21 mouse cellular contexts compared by ENCODE assay signal in genomic region chr3:77197828-77198227, GRCm38 (mm10).
DNase-seq lines count a peak whose midpoint lies in the region; ATAC-seq and TF ChIP-seq lines count a peak whose summit lies in the region.
"Had no signal": no experiment of that assay in that cellular context is flagged by ENCODE, and none has a peak within 500 bp of the region (broad histone marks: within the 10 kb centered on the region; RNA-seq: fewer than 3 reads in every experiment).

No protein-coding gene starts in this region.

- no peaks in the 10 kb centered on the region for H3K9me3 ChIP-seq in kidney, embryonic 14.5 days (ENCODE audit: control insufficient read depth, low read length)
- no peaks in the 10 kb centered on the region for H3K9me3 ChIP-seq in lung, embryonic 14.5 days (ENCODE audit: low read depth, low read length)
- no peaks in the 10 kb centered on the region for H3K9me3 ChIP-seq in lung, embryonic 16.5 days (ENCODE audit: control insufficient read depth, low read length)
- H3K9me3 ChIP-seq in stomach, embryonic 14.5 days (ENCODE audit: control insufficient read depth, low read depth, low read length), result no peaks in the 10 kb centered on the region
- H3K9me3 ChIP-seq in stomach, postnatal 0 days (ENCODE audit: control insufficient read depth, low read length), result no peaks in the 10 kb centered on the region
- H3K9me3 ChIP-seq: embryonic facial prominence, embryonic 10.5 days; embryonic facial prominence, embryonic 12.5 days; forebrain, embryonic 13.5 days; G1E had no signal

- H3K4me2 ChIP-seq in kidney, embryonic 14.5 days (replicated peaks; ENCODE audit: low read depth, low read length), result no peak overlapping the region
- no peak overlapping the region for H3K4me2 ChIP-seq in lung, embryonic 14.5 days
- no peak overlapping the region for H3K4me2 ChIP-seq in lung, embryonic 16.5 days (ENCODE audit: low read depth, low read length)
- no peak overlapping the region for H3K4me2 ChIP-seq in stomach, embryonic 14.5 days (replicated peaks; ENCODE audit: low read depth, low read length)
- no peak overlapping the region for H3K4me2 ChIP-seq in stomach, postnatal 0 days (replicated peaks; ENCODE audit: low read depth)
- H3K4me2 ChIP-seq: embryonic facial prominence, embryonic 12.5 days; forebrain, embryonic 13.5 days had no signal

- no peaks in the 10 kb centered on the region for H3K4me1 ChIP-seq in kidney, embryonic 14.5 days (ENCODE audit: control insufficient read depth, insufficient read depth, low read length)
- no peaks in the 10 kb centered on the region for H3K4me1 ChIP-seq in lung, embryonic 14.5 days (ENCODE audit: insufficient read depth)
- H3K4me1 ChIP-seq in lung, embryonic 16.5 days (replicated peaks; ENCODE audit: control insufficient read depth, insufficient read depth, low read length), result no peaks in the 10 kb centered on the region
- H3K4me1 ChIP-seq in stomach, embryonic 14.5 days (ENCODE audit: control insufficient read depth, insufficient read depth, low read length), result no peaks in the 10 kb centered on the region
- no peaks in the 10 kb centered on the region for H3K4me1 ChIP-seq in stomach, postnatal 0 days (replicated peaks; ENCODE audit: control insufficient read depth, insufficient read depth)
- H3K4me1 ChIP-seq: embryonic facial prominence, embryonic 10.5 days; embryonic facial prominence, embryonic 12.5 days; forebrain, embryonic 13.5 days had no signal

- TF ChIP-seq EP300 in stomach, postnatal 0 days (optimal IDR thresholded peaks at IDR 0.05), result no peak

- ATAC-seq in kidney, embryonic 14.5 days (ENCODE audit: low FRiP score, low TSS enrichment), result peak; percentile 62; the same call in 1 of the 2 replicates
- peak; percentile 74; the same call in 1 of the 2 replicates for ATAC-seq in lung, embryonic 14.5 days (ENCODE audit: insufficient read depth)
- ATAC-seq in lung, embryonic 16.5 days (ENCODE audit: low read depth), result peak; percentile 43; the same call in 1 of the 2 replicates
- peak; percentile 69; the same call in 1 of the 2 replicates for ATAC-seq in stomach, embryonic 14.5 days (ENCODE audit: insufficient number of reproducible peaks, insufficient read depth, low FRiP score, low read depth)
- no peak for ATAC-seq in stomach, postnatal 0 days (ENCODE audit: low FRiP score, low TSS enrichment)
- ATAC-seq: activated CD4-positive, CD25-positive, alpha-beta regulatory T cell, adult 4 months; CD4-positive, CD25-positive, alpha-beta regulatory T cell, adult 4 months; Patski had no signal

- WGBS in kidney, embryonic 14.5 days, result 79% methylated on average over 1 of the region's 1 CpGs
- WGBS in lung, embryonic 14.5 days, result 41% methylated on average over 1 of the region's 1 CpGs
- 54% methylated on average over 1 of the region's 1 CpGs for WGBS in lung, embryonic 16.5 days
- 50% methylated on average over 1 of the region's 1 CpGs for whole genome bisulfite sequencing in stomach, embryonic 14.5 days
- 57% methylated on average over 1 of the region's 1 CpGs for WGBS in stomach, postnatal 0 days

- no peak for DNase-seq in kidney, adult 11 months
- DNase-seq in lung, embryonic 14.5 days, result no peak
- no peak for DNase-seq in lung, postnatal 25 days (ENCODE audit: low spot score)
- no peak for DNase-seq in lung, postnatal 14 days
- no peak for DNase-seq in stomach, postnatal 0 days (ENCODE audit: low spot score)
- DNase-seq: adrenal gland, adult 8-10 months; adrenal gland, postnatal 14 days; adrenal gland, postnatal 36 days; B cell, adult 2 months; cerebellum, adult 11-12 months had no signal

- H3K9ac ChIP-seq in kidney, embryonic 14.5 days (ENCODE audit: low read depth, low read length), result no peak overlapping the region
- H3K9ac ChIP-seq in lung, embryonic 14.5 days, result no peak overlapping the region
- no peak overlapping the region for H3K9ac ChIP-seq in lung, embryonic 16.5 days (ENCODE audit: low read length)
- H3K9ac ChIP-seq in stomach, embryonic 14.5 days (replicated peaks; ENCODE audit: low read depth, low read length), result no peak overlapping the region
- H3K9ac ChIP-seq in stomach, postnatal 0 days (ENCODE audit: low read length), result no peak overlapping the region
- H3K9ac ChIP-seq: embryonic facial prominence, embryonic 12.5 days; forebrain, embryonic 13.5 days had no signal

- H3K36me3 ChIP-seq in kidney, embryonic 14.5 days (ENCODE audit: control insufficient read depth, insufficient read depth, low read length), result no peaks in the 10 kb centered on the region
- H3K36me3 ChIP-seq in lung, embryonic 14.5 days (ENCODE audit: insufficient read depth), result no peaks in the 10 kb centered on the region
- H3K36me3 ChIP-seq in lung, embryonic 16.5 days (ENCODE audit: control insufficient read depth, insufficient read depth, low read length), result no peaks in the 10 kb centered on the region
- H3K36me3 ChIP-seq in stomach, embryonic 14.5 days (ENCODE audit: control insufficient read depth, insufficient read depth, low read length), result no peaks in the 10 kb centered on the region
- no peaks in the 10 kb centered on the region for H3K36me3 ChIP-seq in stomach, postnatal 0 days (ENCODE audit: control insufficient read depth, insufficient read depth, low read length)
- H3K36me3 ChIP-seq: embryonic facial prominence, embryonic 10.5 days; embryonic facial prominence, embryonic 12.5 days; G1E had no signal

- H3K27ac ChIP-seq in kidney, embryonic 14.5 days (ENCODE audit: low read depth, low read length), result no peak overlapping the region
- no peak overlapping the region for H3K27ac ChIP-seq in lung, embryonic 14.5 days (ENCODE audit: low read depth)
- no peak overlapping the region for H3K27ac ChIP-seq in lung, embryonic 16.5 days (ENCODE audit: low read length)
- H3K27ac ChIP-seq in stomach, embryonic 14.5 days (ENCODE audit: low read length), result no peak overlapping the region
- H3K27ac ChIP-seq in stomach, postnatal 0 days (replicated peaks), result no peak overlapping the region
- H3K27ac ChIP-seq: embryonic facial prominence, embryonic 10.5 days; embryonic facial prominence, embryonic 12.5 days; forebrain, embryonic 13.5 days had no signal

- no peak for TF ChIP-seq CTCF in lung, embryonic 14.5 days (IDR thresholded peaks at IDR 0.05; ENCODE audit: low read depth)
- no peak for TF ChIP-seq CTCF in stomach, postnatal 0 days (IDR thresholded peaks at IDR 0.05; ENCODE audit: low read depth)

- H3K4me3 ChIP-seq in kidney, embryonic 14.5 days (ENCODE audit: low read length), result no peak overlapping the region
- no peak overlapping the region for H3K4me3 ChIP-seq in lung, embryonic 14.5 days (ENCODE audit: low read depth, low read length)
- no peak overlapping the region for H3K4me3 ChIP-seq in lung, embryonic 16.5 days (ENCODE audit: low read length)
- H3K4me3 ChIP-seq in stomach, embryonic 14.5 days (ENCODE audit: low read depth, low read length), result no peak overlapping the region
- H3K4me3 ChIP-seq in stomach, postnatal 0 days (ENCODE audit: low read depth, low read length), result no peak overlapping the region
- H3K4me3 ChIP-seq: embryonic facial prominence, embryonic 10.5 days; embryonic facial prominence, embryonic 12.5 days; forebrain, embryonic 13.5 days had no signal

- H3K27me3 ChIP-seq in kidney, embryonic 14.5 days (ENCODE audit: control insufficient read depth, insufficient read depth, low read length), result no peaks in the 10 kb centered on the region
- no peaks in the 10 kb centered on the region for H3K27me3 ChIP-seq in lung, embryonic 14.5 days (ENCODE audit: insufficient read depth, low read length)
- no peaks in the 10 kb centered on the region for H3K27me3 ChIP-seq in lung, embryonic 16.5 days (ENCODE audit: control insufficient read depth, insufficient read depth, low read depth, low read length)
- H3K27me3 ChIP-seq in stomach, embryonic 14.5 days (ENCODE audit: control insufficient read depth, insufficient read depth, low read length), result no peaks in the 10 kb centered on the region
- H3K27me3 ChIP-seq in stomach, postnatal 0 days (ENCODE audit: control insufficient read depth, insufficient read depth, low read length), result no peaks in the 10 kb centered on the region
- H3K27me3 ChIP-seq: CH12.LX; embryonic facial prominence, embryonic 12.5 days; forebrain, embryonic 13.5 days; Patski had no signal
